Mouse (Mus musculus) hindbrain, postnatal 0 days (tissue): ENCODE measurements around the gene Cd2ap. TPM values are rescaled to one million over a fixed set of nuclear protein-coding genes. Genes with fewer than 3 reads are reported as not detected.

Experiments used
- ATAC-seq: fragments of 200-750 bp; cut with Nextera tagmentation; 2 replicates; pipeline ENCODE4 v1.8.0; 2017; ENCODE audit warnings: mild to moderate bottlenecking, moderate TSS enrichment, moderate library complexity
- DNase-seq: peaks from one replicate; pipeline ENCODE4 v3.0.0-alpha.2; 2015; ENCODE audit warnings: low spot score
- H3K27ac ChIP-seq: fragments of 300-500 bp; sonication (generic); 2 replicates; pipeline ENCODE4 v1.5.1; 2014; ENCODE audit warnings: mild to moderate bottlenecking
- H3K27me3 ChIP-seq: fragments of 300-500 bp; sonication (generic); 2 replicates; pipeline ENCODE4 v1.6.1; 2014; ENCODE audit warnings: low read length, mixed read lengths; ENCODE audit not compliant: insufficient read depth
- H3K36me3 ChIP-seq: fragments of 300-500 bp; sonication (generic); 2 replicates; pipeline ENCODE4 v1.6.1; 2014; ENCODE audit warnings: low read length, mixed read lengths; ENCODE audit not compliant: insufficient read depth
- H3K4me1 ChIP-seq: fragments of 300-500 bp; sonication (generic); 2 replicates; pipeline ENCODE4 v1.6.1; 2014; ENCODE audit warnings: antibody characterized with exemption, low read length, mixed read lengths; ENCODE audit not compliant: insufficient read depth
- H3K4me2 ChIP-seq: fragments of 300-500 bp; sonication (generic); 2 replicates; pipeline ENCODE4 v1.6.1; 2014; ENCODE audit warnings: low read depth, mild to moderate bottlenecking, low read length, moderate library complexity, mixed read lengths
- H3K4me3 ChIP-seq: fragments of 300-500 bp; sonication (generic); 2 replicates; pipeline ENCODE4 v1.5.1; 2014; ENCODE audit warnings: low read length
- H3K9ac ChIP-seq: fragments of 300-500 bp; sonication (generic); replicated peaks from 2 replicates; pipeline ENCODE4 v1.6.1; 2014; ENCODE audit warnings: mild to moderate bottlenecking, low read length, moderate library complexity, mixed read lengths
- H3K9me3 ChIP-seq: fragments of 300-500 bp; sonication (generic); 2 replicates; pipeline ENCODE4 v1.6.1; 2016; ENCODE audit warnings: low read length, mixed read lengths
- CTCF ChIP-seq: IDR thresholded peaks from 2 replicates; pipeline ENCODE4 v1.5.1; 2016; ENCODE audit warnings: antibody characterized with exemption, control low read depth, low read depth
- WGBS: fragments of 180-500 bp; shearing (Covaris S2); extraction: QIAGEN DNeasy Blood & Tissue Kit; methylation state at CpG from one replicate; pipeline ENCODE4 v1.1.7; 2014; 5-methylcytosine and 5-hydroxymethylcytosine counted together
- polyA plus RNA-seq: library from polyadenylated mRNA; unstranded; fragments of >200 nt; fragmentation: Nextera tagmentation; extraction: Ambion mirVana; gene quantifications from 2 replicates; pipeline ENCODE4 v1.2.1, GENCODE M21; 2015
- total RNA-seq: library from RNA; depleted of rRNA; stranded (reverse); fragments of >200 nt; gene quantifications from 2 replicates; pipeline ENCODE4 v1.2.3, GENCODE M21; 2014

Cd2ap gene
- total and polyA plus RNA-seq, 2 experiments from 2014 or later: 7.9 to 12.3 TPM

DNA sequence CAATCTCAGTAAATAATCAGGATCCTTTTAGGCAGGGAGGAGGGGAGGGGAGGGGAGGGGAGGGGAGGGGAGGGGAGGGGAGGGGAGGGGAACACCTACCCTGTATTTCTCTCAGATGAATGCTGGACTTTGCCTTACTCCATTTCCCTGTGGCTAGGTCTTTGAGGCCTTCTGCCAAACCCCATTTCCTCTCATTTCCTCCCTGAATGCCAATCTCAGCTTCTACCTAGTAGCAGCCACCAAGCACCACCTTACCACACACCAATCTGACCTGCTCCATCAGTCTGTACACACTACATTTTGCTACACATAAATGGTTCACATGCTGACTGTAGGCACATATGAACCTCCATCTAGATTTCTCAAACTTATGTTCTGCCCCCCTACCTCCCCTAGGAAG lies 6.0 kb downstream of the Cd2ap start:
- H3K27me3 ChIP-seq: no peaks in the 10 kb centered on the region
- H3K9me3 ChIP-seq: no peaks in the 10 kb centered on the region
- no peak for ATAC-seq
- H3K36me3 ChIP-seq: no peaks in the 10 kb centered on the region
- 0 out of 2 replicates have a peak, but pooled peaks cover 11% of the 10 kb centered on the region for H3K4me1 ChIP-seq
- H3K4me3 ChIP-seq: no peak overlapping the region
- no peak overlapping the region for H3K27ac ChIP-seq
- H3K4me2 ChIP-seq: no peak overlapping the region
- no peak overlapping the region for H3K9ac ChIP-seq
- TF ChIP-seq CTCF: no peak
- DNase-seq: no peak

- H3K4me3 ChIP-seq: no peak overlapping the region
- no peaks in the 10 kb centered on the region for H3K4me1 ChIP-seq
- no peak overlapping the region for H3K9ac ChIP-seq
- WGBS: 82% methylated on average over 3 of the region's 3 CpGs
- H3K9me3 ChIP-seq: no peaks in the 10 kb centered on the region
- no peak overlapping the region for H3K27ac ChIP-seq
- no peak for TF ChIP-seq CTCF
- H3K27me3 ChIP-seq: no peaks in the 10 kb centered on the region
- no peak overlapping the region for H3K4me2 ChIP-seq
- H3K36me3 ChIP-seq: no peaks in the 10 kb centered on the region
- ATAC-seq: no peak
- DNase-seq: no peak
Measured at GRCm38 (mm10) chr17:42863186-42863585, 13.3 kb downstream of the Cd2ap start.

- no peak for DNase-seq
- Histone ChIP-seq H3K9me3 (no peaks in the 10 kb centered on the region), H3K4me2 (no peak overlapping the region), H3K4me1 (no peaks in the 10 kb centered on the region), H3K36me3 (no peaks in the 10 kb centered on the region), H3K4me3 (no peak overlapping the region), H3K27me3 (no peaks in the 10 kb centered on the region), H3K9ac (no peak overlapping the region), H3K27ac (no peak overlapping the region)
- ATAC-seq: no peak
- no peak for TF ChIP-seq CTCF
- WGBS: 89% methylated on average over 1 of the region's 1 CpGs
Measured at GRCm38 (mm10) chr17:42860370-42860769, 16.1 kb downstream of the Cd2ap start.

GRCm38 (mm10) chr17:42857506-42857905 lies 19.0 kb downstream of the Cd2ap start:
- Histone ChIP-seq H3K27me3 (no peaks in the 10 kb centered on the region), H3K4me1 (no peaks in the 10 kb centered on the region), H3K9me3 (no peaks in the 10 kb centered on the region), H3K36me3 (no peaks in the 10 kb centered on the region), H3K9ac (no peak overlapping the region), H3K4me2 (no peak overlapping the region), H3K27ac (no peak overlapping the region), H3K4me3 (no peak overlapping the region)
- ATAC-seq: no peak
- WGBS: 85% methylated on average over 3 of the region's 3 CpGs
- no peak for DNase-seq
- TF ChIP-seq CTCF: no peak

GRCm38 (mm10) chr17:42847108-42847507 lies 29.4 kb downstream of the Cd2ap start:
- WGBS: 91% methylated on average over 2 of the region's 2 CpGs
- Histone ChIP-seq H3K27me3 (no peaks in the 10 kb centered on the region), H3K4me3 (no peak overlapping the region), H3K36me3 (no peaks in the 10 kb centered on the region), H3K27ac (no peak overlapping the region), H3K4me1 (no peaks in the 10 kb centered on the region), H3K9me3 (no peaks in the 10 kb centered on the region), H3K4me2 (no peak overlapping the region), H3K9ac (no peak overlapping the region)
- no peak for TF ChIP-seq CTCF
- ATAC-seq (no peak), DNase-seq (no peak)

GRCm38 (mm10) chr17:42837193-42837592 lies 39.3 kb downstream of the Cd2ap start:
- no peak overlapping the region for H3K27ac ChIP-seq
- no peak for TF ChIP-seq CTCF
- no peak for ATAC-seq
- 94% methylated on average over 2 of the region's 2 CpGs for WGBS
- H3K4me2 ChIP-seq: no peak overlapping the region
- no peak overlapping the region for H3K4me3 ChIP-seq
- H3K36me3 ChIP-seq: no peaks in the 10 kb centered on the region
- H3K27me3 ChIP-seq: no peaks in the 10 kb centered on the region
- H3K9me3 ChIP-seq: no peaks in the 10 kb centered on the region
- DNase-seq: no peak
- H3K9ac ChIP-seq: no peak overlapping the region
- no peaks in the 10 kb centered on the region for H3K4me1 ChIP-seq

GRCm38 (mm10) chr17:42822787-42823186 lies 53.7 kb downstream of the Cd2ap start:
- Histone ChIP-seq H3K9me3 (no peaks in the 10 kb centered on the region), H3K9ac (no peak overlapping the region), H3K4me3 (no peak overlapping the region), H3K36me3 (peaks cover 6% of the 10 kb centered on the region; the same call in 1 of the 2 replicates), H3K4me1 (no peaks in the 10 kb centered on the region), H3K27ac (no peak overlapping the region), H3K4me2 (no peak overlapping the region), H3K27me3 (no peaks in the 10 kb centered on the region)
- DNase-seq: no peak
- ATAC-seq: no peak
- TF ChIP-seq CTCF: no peak
- 93% methylated on average over 8 of the region's 8 CpGs for WGBS

- H3K27me3 ChIP-seq: no peaks in the 10 kb centered on the region
- no peaks in the 10 kb centered on the region for H3K9me3 ChIP-seq
- H3K4me2 ChIP-seq: no peak overlapping the region
- H3K36me3 ChIP-seq: peaks cover 7% of the 10 kb centered on the region
- H3K4me1 ChIP-seq: no peaks in the 10 kb centered on the region
- H3K4me3 ChIP-seq: no peak overlapping the region
- H3K9ac ChIP-seq: no peak overlapping the region
- TF ChIP-seq CTCF: no peak
- H3K27ac ChIP-seq: no peak overlapping the region
- 93% methylated on average over 3 of the region's 3 CpGs for WGBS
- ATAC-seq: no peak
- no peak for DNase-seq
Measured at GRCm38 (mm10) chr17:42815374-42815773, 61.1 kb downstream of the Cd2ap start.
